Mouse (Mus musculus) bone marrow, adult 2 months (tissue): Measurements from ENCODE around the gene Olfr642.

Experiments
- CTCF ChIP-seq: fragments of 200-500 bp; IDR thresholded peaks from 2 replicates; pipeline ENCODE4 v1.5.1; 2011; ENCODE audit warnings: low read length, control low read depth; ENCODE audit not compliant: control insufficient read depth, insufficient read depth
- POLR2A ChIP-seq: fragments of 200-500 bp; IDR thresholded peaks from 2 replicates; pipeline ENCODE4 v1.6.1; 2011; ENCODE audit warnings: low read depth, mild to moderate bottlenecking, control low read depth, low read length, borderline replicate concordance; ENCODE audit not compliant: control insufficient read depth

- TF ChIP-seq CTCF (no peak), POLR2A (no peak)
Measured at GRCm38 (mm10) chr7:104052566-104052965, at the start of gene Olfr642.
